Mouse (Mus musculus) embryonic facial prominence, embryonic 12.5 days (tissue): Measurements from ENCODE around the gene Slc6a6. TPM values are rescaled to one million over a fixed set of nuclear protein-coding genes. Genes with fewer than 3 reads are reported as not detected.
A peak's percentile ranks its signal among the peaks of the same experiment; 100 is the strongest.

ENCODE experiments used
- ATAC-seq: fragments of 200-750 bp; cut with Nextera tagmentation; 2 replicates; pipeline ENCODE4 v1.8.0; 2017; ENCODE audit not compliant: insufficient number of reproducible peaks, insufficient read depth, low FRiP score, low TSS enrichment
- H3K27ac ChIP-seq: fragments of 300-500 bp; sonication (generic); 2 replicates; pipeline ENCODE4 v1.5.1; 2016; ENCODE audit warnings: mild to moderate bottlenecking
- H3K27me3 ChIP-seq: fragments of 300-500 bp; sonication (generic); 2 replicates; pipeline ENCODE4 v1.6.1; 2016; ENCODE audit warnings: mild to moderate bottlenecking, moderate library complexity
- H3K36me3 ChIP-seq: fragments of 300-500 bp; sonication (generic); 2 replicates; pipeline ENCODE4 v1.6.1; 2016; ENCODE audit warnings: mild to moderate bottlenecking
- H3K4me1 ChIP-seq: fragments of 300-500 bp; sonication (generic); 2 replicates; pipeline ENCODE4 v1.6.1; 2016
- H3K4me2 ChIP-seq: fragments of 300-500 bp; sonication (generic); replicated peaks from 2 replicates; pipeline ENCODE4 v1.6.1; 2016; ENCODE audit warnings: mild to moderate bottlenecking, moderate library complexity
- H3K4me3 ChIP-seq: fragments of 300-500 bp; sonication (generic); 2 replicates; pipeline ENCODE4 v1.5.1; 2016; ENCODE audit warnings: mild to moderate bottlenecking
- H3K9ac ChIP-seq: fragments of 300-500 bp; sonication (generic); 2 replicates; pipeline ENCODE4 v1.6.1; 2016; ENCODE audit warnings: mild to moderate bottlenecking, moderate library complexity
- H3K9me3 ChIP-seq: fragments of 300-500 bp; sonication (generic); 2 replicates; pipeline ENCODE4 v1.6.1; 2016; ENCODE audit warnings: mild to moderate bottlenecking, moderate library complexity
- WGBS: fragments of 180-500 bp; shearing (Covaris S2); methylation state at CpG from one replicate; pipeline ENCODE4 v1.1.7; 2016; 5-methylcytosine and 5-hydroxymethylcytosine counted together
- polyA plus RNA-seq: library from polyadenylated mRNA; unstranded; fragments of >200 nt; fragmentation: Nextera tagmentation; extraction: Ambion mirVana; gene quantifications from 2 replicates; pipeline ENCODE4 v1.2.1, GENCODE M21; 2016

The Slc6a6 gene
- polyA plus RNA-seq, 1 experiment from 2014 or later, result 67.5 TPM

- H3K9ac ChIP-seq, result no peak overlapping the region
- no peak overlapping the region for H3K4me3 ChIP-seq
- H3K36me3 ChIP-seq, result no peaks in the 10 kb centered on the region
- H3K4me1 ChIP-seq, result 0 out of 2 replicates have a peak, but pooled peaks cover 6% of the 10 kb centered on the region
- no peak for ATAC-seq
- H3K4me2 ChIP-seq, result no peak overlapping the region
- H3K27ac ChIP-seq, result no peak overlapping the region
- H3K27me3 ChIP-seq, result no peaks in the 10 kb centered on the region
- H3K9me3 ChIP-seq, result no peaks in the 10 kb centered on the region
- 87% methylated on average over 4 of the region's 4 CpGs for WGBS
Measured at GRCm38 (mm10) chr6:91796736-91797135, 112.9 kb downstream of the Slc6a6 start.

GRCm38 (mm10) chr6:91798496-91798895, 114.6 kb downstream of the Slc6a6 start:
- ATAC-seq, result no peak
- Histone ChIP-seq H3K4me1 (0 out of 2 replicates have a peak, but pooled peaks cover 6% of the 10 kb centered on the region), H3K27me3 (no peaks in the 10 kb centered on the region), H3K9ac (no peak overlapping the region), H3K4me2 (no peak overlapping the region), H3K27ac (no peak overlapping the region), H3K36me3 (no peaks in the 10 kb centered on the region), H3K9me3 (no peaks in the 10 kb centered on the region), H3K4me3 (no peak overlapping the region)
- 70% methylated on average over 12 of the region's 12 CpGs for WGBS

GRCm38 (mm10) chr6:91804177-91804576, 120.3 kb downstream of the Slc6a6 start:
- H3K27me3 ChIP-seq, result peaks cover 46% of the 10 kb centered on the region
- no peak overlapping the region for H3K27ac ChIP-seq
- no peak overlapping the region for H3K9ac ChIP-seq
- no peaks in the 10 kb centered on the region for H3K9me3 ChIP-seq
- no peaks in the 10 kb centered on the region for H3K36me3 ChIP-seq
- H3K4me3 ChIP-seq, result no peak overlapping the region
- ATAC-seq, result no peak
- H3K4me1 ChIP-seq, result peaks cover 10% of the 10 kb centered on the region; the same call in 1 of the 2 replicates
- H3K4me2 ChIP-seq, result no peak overlapping the region
- 50% methylated on average over 7 of the region's 7 CpGs for WGBS

- Histone ChIP-seq H3K9ac (peak overlapping the region; percentile 37), H3K4me2 (peak overlapping the region; percentile 54), H3K27ac (no peak overlapping the region), H3K27me3 (peaks cover 47% of the 10 kb centered on the region), H3K4me3 (peak overlapping the region; percentile 25), H3K9me3 (no peaks in the 10 kb centered on the region), H3K4me1 (peaks cover 10% of the 10 kb centered on the region; the same call in 1 of the 2 replicates), H3K36me3 (no peaks in the 10 kb centered on the region)
- ATAC-seq, result no peak
- 3% methylated on average over 23 of the region's 23 CpGs for WGBS
Measured at GRCm38 (mm10) chr6:91807169-91807568, 123.3 kb downstream of the Slc6a6 start.

GRCm38 (mm10) chr6:91808022-91808421, 124.2 kb downstream of the Slc6a6 start:
- Histone ChIP-seq H3K27me3 (peaks cover 47% of the 10 kb centered on the region), H3K9ac (no peak overlapping the region), H3K27ac (no peak overlapping the region), H3K4me3 (no peak overlapping the region), H3K4me2 (no peak overlapping the region), H3K9me3 (no peaks in the 10 kb centered on the region), H3K4me1 (peaks cover 10% of the 10 kb centered on the region; the same call in 1 of the 2 replicates), H3K36me3 (no peaks in the 10 kb centered on the region)
- 54% methylated on average over 6 of the region's 6 CpGs for WGBS
- no peak; the same call in 1 of the 2 replicates for ATAC-seq

Other genes with a start within 250 kb of the Slc6a6 start
- 21.1 and 21.5 TPM in 2 replicates for gene Chchd4, start 210.5 kb upstream of the Slc6a6 start, polyA plus RNA-seq
- 62.2 and 63.0 TPM in 2 replicates for gene Tmem43, start 210.3 kb upstream of the Slc6a6 start, polyA plus RNA-seq
- 24.5 and 24.8 TPM in 2 replicates for gene Xpc, start 168.2 kb upstream of the Slc6a6 start, polyA plus RNA-seq
- 277 and 283 TPM in 2 replicates for gene Lsm3, start 168.1 kb upstream of the Slc6a6 start, polyA plus RNA-seq
- 0.87 and 1.0 TPM in 2 replicates for gene Grip2, start 143.2 kb downstream of the Slc6a6 start, polyA plus RNA-seq
- gene Ccdc174, start 194.0 kb downstream of the Slc6a6 start, polyA plus RNA-seq, result 43.3 and 48.8 TPM in 2 replicates
- 0.45 and 0.58 TPM in 2 replicates for gene 4930590J08Rik, start 218.8 kb downstream of the Slc6a6 start, polyA plus RNA-seq